Mouse (Mus musculus) monocyte, adult 5-6 weeks (primary cell): ENCODE data around the gene Med13. TPM values are rescaled to one million over a fixed set of nuclear protein-coding genes. Genes with fewer than 3 reads are reported as not detected.

Experiments
- total RNA-seq: library from RNA; stranded (forward); fragments of 200-1000, 200-491, 200-594 nt; gene quantifications from 3 replicates; pipeline ENCODE4 v1.2.3, GENCODE M21; 2017

Med13 gene
- total RNA-seq, 1 experiment from 2014 or later, result 64.6 TPM

Other genes with a start within 250 kb of the Med13 start
- gene Brip1, start 156.4 kb downstream of the Med13 start, total RNA-seq, result 0.38 to 1.3 TPM (median 1.1 TPM) in 3 replicates
- gene Ints2, start 100.0 kb downstream of the Med13 start, total RNA-seq, result 10.8 to 12.8 TPM (median 11.3 TPM) in 3 replicates
- 22.6 to 35.8 TPM (median 24.4 TPM) in 3 replicates for gene Rnft1, start 127.1 kb upstream of the Med13 start, total RNA-seq
- gene Rps6kb1, start 187.2 kb upstream of the Med13 start, total RNA-seq, result 43.7 to 68.2 TPM (median 66.3 TPM) in 3 replicates
- gene Tubd1, start 187.4 kb upstream of the Med13 start, total RNA-seq, result 3.1 to 8.8 TPM (median 7.0 TPM) in 3 replicates